Mouse (Mus musculus) kidney, adult 2 months (tissue): ENCODE measurements around the gene Tigit. TPM values are rescaled to one million over a fixed set of nuclear protein-coding genes. Genes with fewer than 3 reads are reported as not detected.

Experiments
- DNase-seq: peaks from one replicate; pipeline ENCODE4 v3.0.0; 2021
- H3K27ac ChIP-seq: fragments of 200-500 bp; 2 replicates; pipeline ENCODE4 v1.5.1; 2012; ENCODE audit warnings: low read depth, low read length, control low read depth, inconsistent platforms; ENCODE audit not compliant: insufficient read depth
- H3K27me3 ChIP-seq: fragments of 200-500 bp; replicated peaks from 2 replicates; pipeline ENCODE4 v1.6.1; 2012; ENCODE audit warnings: mild to moderate bottlenecking, moderate library complexity, low read length, inconsistent platforms; ENCODE audit not compliant: control insufficient read depth, insufficient read depth
- H3K36me3 ChIP-seq: fragments of 200-500 bp; 2 replicates; pipeline ENCODE4 v1.6.1; 2012; ENCODE audit warnings: mild to moderate bottlenecking, moderate library complexity, low read length, inconsistent platforms; ENCODE audit not compliant: control insufficient read depth, insufficient read depth
- H3K4me1 ChIP-seq: fragments of 200-500 bp; 2 replicates; pipeline ENCODE4 v1.6.1; 2011; ENCODE audit warnings: low read length; ENCODE audit not compliant: control insufficient read depth, insufficient read depth
- H3K4me3 ChIP-seq: fragments of 200-500 bp; 2 replicates; pipeline ENCODE4 v1.5.1; 2011; ENCODE audit warnings: mild to moderate bottlenecking, low read depth, low read length, control low read depth; ENCODE audit not compliant: insufficient read depth
- CTCF ChIP-seq: fragments of 200-500 bp; conservative IDR thresholded peaks from 2 replicates; pipeline ENCODE4 v1.5.1; 2011; ENCODE audit warnings: low read depth, mild to moderate bottlenecking, control low read depth, low read length, moderate library complexity, mixed read lengths; ENCODE audit not compliant: insufficient read depth, insufficient read length
- POLR2A ChIP-seq: fragments of 200-500 bp; IDR thresholded peaks from one replicate; pipeline ENCODE4 v1.6.1; 2011; ENCODE audit warnings: low read depth, low read length, control low read depth
- WGBS: fragments of 180-500 bp; shearing (Covaris S2); methylation state at CpG from one replicate; pipeline ENCODE4 v1.1.7; 2018; 5-methylcytosine and 5-hydroxymethylcytosine counted together
- polyA plus RNA-seq: library from polyadenylated mRNA; depleted of rRNA; stranded (reverse); fragments of >200 nt; gene quantifications from 2 replicates; pipeline ENCODE4 v1.2.3, GENCODE M21; 2012; rRNA removed

The Tigit gene
- 0.16 and 0.50 TPM in 2 replicates for polyA plus RNA-seq

DNA sequence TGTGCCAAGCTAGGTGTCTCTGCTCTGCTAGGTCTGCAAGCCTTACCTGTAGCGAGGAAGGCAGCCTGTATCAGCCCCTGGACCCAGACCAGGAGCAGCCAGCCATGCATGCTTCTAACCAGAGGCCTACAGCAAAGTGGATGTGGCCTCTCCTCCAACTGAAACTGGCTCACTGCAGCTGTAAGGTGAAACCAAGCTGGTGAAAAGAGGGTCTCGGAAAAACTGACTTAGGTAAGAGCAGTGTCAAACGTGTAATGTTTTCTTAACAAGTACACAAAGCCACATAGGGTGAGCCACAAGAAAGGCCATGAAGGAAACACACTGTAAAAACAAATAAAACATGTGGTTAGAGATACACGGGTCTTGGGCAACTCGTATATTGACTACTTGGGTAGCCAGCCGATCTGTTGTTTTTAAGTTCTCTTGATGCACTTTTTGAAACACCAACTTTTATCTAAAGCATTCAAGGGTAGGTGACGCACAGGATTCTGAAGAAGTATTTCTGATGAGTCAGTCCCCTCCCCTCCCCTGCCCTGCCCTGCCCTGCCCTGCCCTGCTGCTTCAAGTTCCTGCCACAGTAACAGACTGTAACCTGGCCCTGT lies at the start of gene Tigit:
TSS of gene Tigit (minus strand) at position 169 of the 602 bp plus-strand sequence.
- Histone ChIP-seq H3K27ac (no peak within 1 kb of the TSS), H3K4me1 (no peaks in the 10 kb centered on the region), H3K4me3 (no peak within 1 kb of the TSS), H3K36me3 (no peaks in the 10 kb centered on the region), H3K27me3 (no peaks in the 10 kb centered on the region)
- WGBS = 67% methylated on average over 7 of the region's 7 CpGs
- TF ChIP-seq CTCF (no peak), POLR2A (no peak)
- DNase-seq = no peak

DNA sequence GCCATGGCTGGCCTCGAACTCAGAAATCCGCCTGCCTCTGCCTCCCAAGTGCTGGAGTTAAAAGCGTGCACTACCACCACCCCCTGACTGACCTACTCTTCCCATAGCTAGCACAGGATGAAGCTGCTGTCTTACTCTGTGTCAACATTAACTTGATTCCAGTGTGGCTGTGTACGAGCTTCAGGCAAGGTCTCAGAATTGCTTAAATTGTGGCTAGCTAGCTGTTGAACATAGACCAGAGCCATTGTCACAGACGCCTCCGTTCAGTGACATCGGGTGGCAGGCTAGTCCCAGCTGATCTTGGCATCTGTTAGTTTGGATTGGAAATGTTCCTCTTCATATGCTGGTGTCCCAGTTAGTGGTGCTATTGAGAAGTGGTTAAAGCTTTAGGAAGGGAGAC lies 47.4 kb upstream of the Tigit start:
- H3K36me3 ChIP-seq = no peaks in the 10 kb centered on the region
- 96% methylated on average over 7 of the region's 7 CpGs for WGBS
- no peak for DNase-seq

DNA sequence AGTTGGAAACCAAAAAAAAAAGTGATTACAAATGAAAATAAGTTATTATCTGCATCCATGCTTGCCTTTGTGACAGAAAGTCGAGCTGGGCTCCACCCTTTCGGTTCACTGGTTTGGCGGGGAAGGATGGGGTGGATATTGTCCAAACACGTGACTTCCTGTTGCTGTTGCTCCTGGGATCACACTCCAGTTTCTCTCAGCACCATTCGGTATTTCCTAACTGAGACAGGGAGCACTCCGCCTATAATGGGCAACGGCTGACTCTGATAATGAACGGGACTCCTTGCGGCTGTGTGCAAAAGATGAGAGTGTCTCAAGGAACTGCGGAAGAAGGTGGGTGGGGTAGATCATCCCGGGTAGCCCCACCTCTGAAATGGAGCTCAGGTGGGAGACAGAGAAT lies 46.7 kb upstream of the Tigit start:
- 61% methylated on average over 11 of the region's 11 CpGs for WGBS
- Histone ChIP-seq H3K27ac (no peak overlapping the region), H3K4me3 (no peak overlapping the region), H3K4me1 (no peaks in the 10 kb centered on the region), H3K36me3 (no peaks in the 10 kb centered on the region), H3K27me3 (no peaks in the 10 kb centered on the region)
- DNase-seq = peak; percentile 8
- TF ChIP-seq POLR2A (no peak), CTCF (no peak)

More for the DNA sequence above, 47.4 kb upstream of the Tigit start:
- H3K4me3 ChIP-seq = no peak overlapping the region
- no peak for TF ChIP-seq POLR2A
- TF ChIP-seq CTCF = no peak
- no peaks in the 10 kb centered on the region for H3K27me3 ChIP-seq
- H3K4me1 ChIP-seq = no peaks in the 10 kb centered on the region
- no peak overlapping the region for H3K27ac ChIP-seq

DNA sequence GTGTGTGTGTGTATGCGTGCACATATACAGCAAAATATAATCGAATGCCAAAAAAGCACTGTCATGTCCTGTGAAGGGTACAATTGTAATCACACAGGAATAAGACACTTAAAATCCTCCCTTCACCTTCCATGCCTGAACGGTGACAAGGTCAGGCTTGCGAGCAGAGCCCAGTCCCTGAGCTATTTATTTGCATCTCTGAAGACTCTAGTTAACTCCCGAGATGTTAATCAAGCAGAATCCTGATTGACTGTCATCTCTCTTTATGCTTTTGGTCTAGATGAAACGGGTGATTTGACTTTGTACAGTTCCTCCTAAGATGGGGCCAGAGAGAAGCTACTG lies 46.2 kb upstream of the Tigit start:
- TF ChIP-seq CTCF (no peak), POLR2A (no peak)
- no peaks in the 10 kb centered on the region for H3K27me3 ChIP-seq
- no peak overlapping the region for H3K27ac ChIP-seq
- WGBS = 35% methylated on average over 6 of the region's 6 CpGs
- no peak for DNase-seq
- H3K4me3 ChIP-seq = no peak overlapping the region
- H3K36me3 ChIP-seq = no peaks in the 10 kb centered on the region
- H3K4me1 ChIP-seq = no peaks in the 10 kb centered on the region

DNA sequence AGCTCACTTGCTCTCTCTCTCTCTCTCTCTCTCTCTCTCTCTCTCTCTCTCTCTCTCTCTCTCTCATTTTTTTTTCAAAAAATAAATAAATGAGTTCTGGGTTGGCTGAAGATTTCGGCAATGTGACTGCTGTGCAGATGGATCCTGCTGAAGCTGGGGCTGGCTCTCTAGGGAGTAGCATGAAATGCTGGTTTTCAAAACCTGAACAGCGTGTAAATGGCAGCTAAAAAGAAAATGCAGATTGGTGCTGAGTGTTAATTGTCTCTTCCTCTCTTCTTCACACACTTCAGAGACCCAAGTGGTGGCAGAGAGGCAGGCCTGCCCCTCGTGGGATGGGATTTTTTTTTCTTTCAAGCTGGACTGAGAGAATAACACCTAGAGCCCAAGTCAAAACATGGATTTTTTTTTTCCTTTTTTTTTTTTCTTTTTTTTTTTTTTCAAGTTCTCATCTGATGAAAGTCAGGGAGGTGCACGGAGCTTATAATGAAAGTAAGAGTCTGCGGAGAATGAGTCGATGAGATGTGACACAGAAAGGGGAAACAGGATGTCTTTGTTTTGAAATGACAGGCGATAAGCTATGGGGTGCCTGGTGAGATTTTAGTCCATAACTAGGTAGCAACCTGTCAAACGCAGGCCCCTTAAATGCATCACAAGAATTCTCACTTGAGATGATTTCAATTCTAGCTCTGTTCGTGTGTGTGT lies 45.6 kb upstream of the Tigit start:
- DNase-seq = no peak
- WGBS = 28% methylated on average over 9 of the region's 9 CpGs
- no peak overlapping the region for H3K4me3 ChIP-seq

DNA sequence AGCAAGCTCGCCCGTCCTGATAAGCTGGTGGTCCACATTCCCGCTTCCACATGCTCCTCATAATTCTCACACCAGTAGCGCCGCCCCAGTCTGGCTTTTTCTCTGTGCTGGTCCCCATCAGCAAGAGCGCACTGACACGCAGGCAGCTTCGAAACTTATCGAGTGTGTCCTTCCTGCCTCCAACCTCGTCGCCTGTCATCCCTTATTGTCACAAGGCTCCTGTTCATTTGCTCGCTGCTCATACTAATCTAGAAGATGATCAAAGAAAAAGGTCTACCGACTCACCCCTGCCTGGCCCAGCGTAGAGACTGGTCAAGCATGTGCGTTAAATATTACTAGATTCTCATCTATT lies 45.1 kb upstream of the Tigit start:
- Histone ChIP-seq H3K27ac (no peak overlapping the region), H3K4me1 (no peaks in the 10 kb centered on the region), H3K27me3 (no peaks in the 10 kb centered on the region), H3K4me3 (no peak overlapping the region), H3K36me3 (no peaks in the 10 kb centered on the region)
- no peak for DNase-seq
- WGBS = 36% methylated on average over 15 of the region's 15 CpGs
- TF ChIP-seq CTCF (no peak), POLR2A (no peak)

More for the DNA sequence above, 45.6 kb upstream of the Tigit start:
- Histone ChIP-seq H3K4me1 (no peaks in the 10 kb centered on the region), H3K27me3 (no peaks in the 10 kb centered on the region), H3K27ac (no peak overlapping the region), H3K36me3 (no peaks in the 10 kb centered on the region)
- TF ChIP-seq POLR2A = no peak

DNA sequence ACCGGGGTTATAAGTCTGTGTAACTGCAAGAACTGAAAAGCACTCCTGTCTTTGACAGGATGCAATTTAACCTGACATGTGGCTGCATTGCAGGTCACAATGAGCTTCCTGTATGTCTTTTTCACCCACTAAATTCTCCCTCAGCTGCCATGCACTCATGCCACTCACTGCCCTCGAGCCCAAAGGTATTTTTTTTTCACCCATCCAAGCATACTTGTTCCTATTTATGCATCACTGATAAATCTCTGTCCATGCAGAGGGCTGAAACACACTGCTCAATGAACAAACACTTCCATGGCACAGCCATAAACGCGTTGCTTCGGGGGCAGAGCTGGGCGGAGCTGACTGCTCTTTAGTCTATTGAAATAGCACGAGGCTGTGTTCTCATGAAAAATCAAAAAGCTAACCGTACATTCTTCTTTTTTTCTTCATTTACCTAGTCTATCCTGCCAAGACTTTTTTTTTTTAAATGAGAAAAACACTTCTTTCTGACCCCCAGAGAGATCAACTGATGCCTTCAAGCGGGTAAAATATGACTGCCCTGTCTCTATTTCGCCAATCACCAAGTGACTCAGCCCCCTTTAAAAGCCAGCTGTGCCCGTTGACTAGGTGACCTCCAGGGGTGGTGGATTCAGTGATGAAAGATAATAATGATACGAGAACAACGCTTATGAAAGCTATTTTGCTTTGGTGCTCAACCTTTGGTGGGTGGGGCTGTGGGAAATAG lies 44.6 kb upstream of the Tigit start:
- H3K27ac ChIP-seq = no peak overlapping the region
- DNase-seq = no peak
- no peaks in the 10 kb centered on the region for H3K27me3 ChIP-seq
- 24% methylated on average over 13 of the region's 13 CpGs for WGBS
- H3K4me1 ChIP-seq = no peaks in the 10 kb centered on the region
- H3K4me3 ChIP-seq = no peak overlapping the region
- no peak for TF ChIP-seq CTCF
- no peak for TF ChIP-seq POLR2A
- no peaks in the 10 kb centered on the region for H3K36me3 ChIP-seq
